Mouse (Mus musculus): ENCODE data around the gene Olfr1500. TPM values are rescaled to one million over a fixed set of nuclear protein-coding genes. Genes with fewer than 3 reads are reported as not detected.

Gene Olfr1500
- polyA plus RNA-seq (2015; fragmentation: Nextera tagmentation; extraction: Ambion mirVana), result not detected in 2 replicates

DNA sequence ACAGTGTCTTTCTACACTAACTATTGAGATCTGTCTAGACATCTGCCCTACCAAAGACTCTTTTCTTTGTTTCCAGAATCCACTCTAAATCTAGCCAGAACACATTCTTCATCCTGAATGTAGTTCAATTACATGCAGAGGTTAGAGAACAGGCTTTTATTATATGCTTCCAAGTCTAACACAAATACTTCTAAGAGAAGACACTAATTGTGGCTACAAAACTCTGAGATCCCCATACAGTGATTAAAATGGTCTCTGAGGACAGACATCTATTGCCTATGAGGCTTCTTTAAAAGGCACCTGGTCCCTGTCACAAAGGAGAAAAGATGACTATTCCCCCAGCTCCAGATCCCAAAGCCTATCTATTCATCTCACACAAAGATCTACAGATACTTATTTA, at the start of gene Olfr1500:
Olfr1500 (minus strand) TSS at position 101 of the 400 bp plus-strand sequence.

DNA sequence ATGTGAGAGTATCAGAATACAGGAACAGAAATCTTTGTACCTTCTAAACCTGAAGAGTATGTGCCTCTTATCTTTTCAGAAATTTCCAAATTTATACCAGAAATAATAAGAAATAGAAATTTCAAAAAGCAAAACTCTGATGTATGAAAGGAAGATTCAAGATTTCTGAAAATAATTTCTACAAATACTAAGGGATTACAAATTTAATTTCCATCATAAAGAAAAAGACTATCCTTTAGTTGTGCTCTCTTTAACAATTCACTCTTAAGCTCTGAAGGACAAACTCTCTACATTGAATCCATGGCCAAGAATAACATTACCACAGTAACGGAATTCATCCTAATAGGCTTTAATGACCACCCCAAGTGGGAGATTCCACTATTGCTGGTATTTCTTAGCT, 31.2 kb upstream of the Olfr1500 start, which contains the start of gene Olfr1502:
Olfr1502 (plus strand) TSS at position 301 of the 400 bp plus-strand sequence.

DNA sequence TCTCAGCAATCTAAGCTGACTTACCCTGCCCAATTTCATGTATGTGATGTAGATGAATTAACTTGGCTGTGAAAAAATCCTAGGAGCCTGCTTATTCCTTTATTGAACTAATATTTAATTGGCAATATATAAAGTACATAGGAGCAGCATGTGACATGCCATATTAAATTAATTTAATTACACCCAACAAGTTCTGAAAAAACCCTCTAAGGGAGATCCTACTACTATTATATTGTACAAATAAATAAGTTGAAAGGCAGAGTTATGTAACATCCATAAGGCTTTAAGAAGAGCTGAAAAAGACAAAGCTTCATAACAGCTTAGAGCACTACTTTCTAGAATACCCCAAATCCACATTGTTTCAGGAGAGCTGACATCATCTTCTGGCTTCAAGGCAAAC, 20.3 kb upstream of the Olfr1500 start, which contains the start of gene Olfr1501:
Olfr1501 (minus strand) TSS at position 101 of the 400 bp plus-strand sequence.

DNA sequence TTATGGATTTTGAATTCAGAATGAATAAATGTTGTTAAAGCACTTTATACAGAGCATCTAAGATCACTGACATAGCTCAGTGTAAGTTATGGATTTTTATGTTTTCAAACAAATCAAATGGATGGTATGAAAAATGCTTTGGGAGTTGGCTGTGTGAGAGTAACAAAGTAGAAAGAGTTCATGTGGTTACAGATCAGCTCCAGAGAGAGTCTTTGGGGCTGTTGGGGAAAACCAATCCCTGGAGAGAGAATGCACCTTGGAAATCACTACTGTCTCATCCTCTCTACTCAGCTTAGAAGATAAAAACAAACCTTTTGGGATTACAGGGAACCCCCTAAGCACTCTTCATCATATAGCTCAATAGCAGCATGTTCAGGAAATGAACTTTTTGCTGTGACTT, 10.9 kb downstream of the Olfr1500 start, which contains the start of gene Olfr1499:
Olfr1499 (minus strand) TSS at position 101 of the 400 bp plus-strand sequence.

DNA sequence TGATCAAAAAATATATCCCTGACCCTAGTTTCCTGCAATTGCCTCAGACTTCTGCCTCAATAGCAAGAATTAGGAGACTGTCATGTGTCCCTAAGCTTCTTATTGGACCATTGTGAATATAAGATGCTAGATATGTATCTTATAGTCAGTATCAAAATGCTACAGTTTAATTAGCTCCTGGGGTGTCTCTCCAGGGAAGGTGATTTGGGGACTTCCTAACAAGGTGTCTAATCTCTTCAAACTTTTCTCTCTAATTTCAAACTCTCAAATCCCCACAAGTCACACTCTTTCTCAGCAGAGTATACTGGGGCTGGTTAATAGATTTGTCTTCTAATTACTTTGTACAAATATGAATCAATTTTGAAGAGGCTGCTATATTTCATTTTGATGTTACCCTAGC, 32.2 kb downstream of the Olfr1500 start, which contains the start of gene Olfr1497:
Olfr1497 (minus strand) TSS at position 101 of the 400 bp plus-strand sequence.

GRCm38 (mm10) chr19:13777578-13777977, 52.7 kb downstream of the Olfr1500 start, which contains the start of gene Olfr1496:
TSS of gene Olfr1496 (plus strand) at chr19:13777878.

Other genes with a start within 250 kb of the Olfr1500 start
- not detected in 2 replicates for gene Olfr1484, start 247.0 kb downstream of the Olfr1500 start, polyA plus RNA-seq (2015; fragmentation: Nextera tagmentation; extraction: Ambion mirVana)
- not detected in 2 replicates for gene Olfr1487, start 213.1 kb downstream of the Olfr1500 start, polyA plus RNA-seq (2015; fragmentation: Nextera tagmentation; extraction: Ambion mirVana)
- not detected in 2 replicates for gene Olfr1489, start 198.9 kb downstream of the Olfr1500 start, polyA plus RNA-seq (2015; fragmentation: Nextera tagmentation; extraction: Ambion mirVana)
- gene Olfr1490, start 179.4 kb downstream of the Olfr1500 start, polyA plus RNA-seq (2015; fragmentation: Nextera tagmentation; extraction: Ambion mirVana), result not detected in 2 replicates
- gene Olfr1491, start 133.2 kb downstream of the Olfr1500 start, polyA plus RNA-seq (2015; fragmentation: Nextera tagmentation; extraction: Ambion mirVana), result not detected in 2 replicates
- gene Olfr1493-ps1, start 107.2 kb downstream of the Olfr1500 start, polyA plus RNA-seq (2015; fragmentation: Nextera tagmentation; extraction: Ambion mirVana), result not detected in 2 replicates
- gene Olfr1494, start 90.8 kb downstream of the Olfr1500 start, polyA plus RNA-seq (2015; fragmentation: Nextera tagmentation; extraction: Ambion mirVana), result not detected in 2 replicates
- gene Olfr1495, start 65.9 kb downstream of the Olfr1500 start, polyA plus RNA-seq (2015; fragmentation: Nextera tagmentation; extraction: Ambion mirVana), result not detected in 2 replicates
- gene Olfr1496, start 52.6 kb downstream of the Olfr1500 start, polyA plus RNA-seq (2015; fragmentation: Nextera tagmentation; extraction: Ambion mirVana), result not detected in 2 replicates
- gene Olfr1497, start 32.3 kb downstream of the Olfr1500 start, polyA plus RNA-seq (2015; fragmentation: Nextera tagmentation; extraction: Ambion mirVana), result not detected in 2 replicates
- gene Olfr1499, start 11.0 kb downstream of the Olfr1500 start, polyA plus RNA-seq (2015; fragmentation: Nextera tagmentation; extraction: Ambion mirVana), result not detected in 2 replicates
- not detected in 2 replicates for gene Olfr1501, start 20.2 kb upstream of the Olfr1500 start, polyA plus RNA-seq (2015; fragmentation: Nextera tagmentation; extraction: Ambion mirVana)
- gene Olfr1502, start 31.3 kb upstream of the Olfr1500 start, polyA plus RNA-seq (2015; fragmentation: Nextera tagmentation; extraction: Ambion mirVana), result not detected in 2 replicates
- not detected in 2 replicates for gene Olfr1504, start 67.4 kb upstream of the Olfr1500 start, polyA plus RNA-seq (2015; fragmentation: Nextera tagmentation; extraction: Ambion mirVana)
- not detected in 2 replicates for gene Olfr1505, start 83.0 kb upstream of the Olfr1500 start, polyA plus RNA-seq (2015; fragmentation: Nextera tagmentation; extraction: Ambion mirVana)

Data from urinary bladder, postnatal 0 days (tissue).